In the genomic region with DNA sequence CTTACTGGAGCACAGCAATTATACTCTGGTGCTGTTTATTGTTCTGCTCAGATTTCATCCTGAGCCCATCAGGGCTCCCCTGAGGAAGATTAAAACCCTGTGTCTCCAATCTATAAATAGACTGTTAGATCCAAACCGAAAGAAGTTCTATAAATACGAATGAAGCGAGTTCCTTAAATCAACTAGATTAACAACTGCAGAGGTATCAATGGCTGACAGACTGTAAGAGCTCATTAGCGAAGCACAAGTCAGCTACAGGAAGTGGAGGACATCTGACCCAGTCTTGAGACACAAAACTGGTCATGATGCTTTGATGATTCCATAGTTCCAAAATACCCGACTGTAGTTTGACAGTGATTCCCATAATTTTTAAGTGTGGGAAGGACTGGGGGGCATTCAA, we compare ENCODE assay signal across 19 mouse cellular contexts. TPM values are rescaled to one million over a fixed set of nuclear protein-coding genes. Genes with fewer than 3 reads are reported as not detected.
DNase-seq lines count a peak whose midpoint lies in the region; ATAC-seq and TF ChIP-seq lines count a peak whose summit lies in the region.
"Had no signal": no experiment of that assay in that cellular context is flagged by ENCODE, and none has a peak within 500 bp of the region (broad histone marks: within the 10 kb centered on the region; RNA-seq: fewer than 3 reads in every experiment).

No protein-coding gene starts in this region.

- WGBS in heart, embryonic 13.5 days, result 26% methylated on average over 5 of the region's 5 CpGs
- 17% methylated on average over 5 of the region's 5 CpGs for WGBS in heart, adult 2 months
- WGBS in kidney, embryonic 16.5 days, result 15% methylated on average over 5 of the region's 5 CpGs
- 44% methylated on average over 5 of the region's 5 CpGs for WGBS in kidney, adult 2 months
- WGBS in macrophage (ENCODE audit: missing documents), result 30% methylated on average over 5 of the region's 5 CpGs

- H3K4me1 ChIP-seq in heart, embryonic 13.5 days, result peaks cover 27% of the 10 kb centered on the region
- peaks cover 5% of the 10 kb centered on the region; the same call in 1 of the 2 replicates for H3K4me1 ChIP-seq in heart, adult 2 months (ENCODE audit: control insufficient read depth, insufficient read depth, low read length)
- H3K4me1 ChIP-seq in kidney, embryonic 16.5 days (ENCODE audit: insufficient read depth, low read length), result peaks cover 13% of the 10 kb centered on the region
- H3K4me1 ChIP-seq in kidney, adult 2 months (ENCODE audit: control insufficient read depth, insufficient read depth, low read length), result no peaks in the 10 kb centered on the region

- H3K4me3 ChIP-seq in heart, embryonic 13.5 days, result no peak overlapping the region
- no peak overlapping the region for H3K4me3 ChIP-seq in heart, adult 2 months
- H3K4me3 ChIP-seq in kidney, embryonic 16.5 days (ENCODE audit: low read length), result no peak overlapping the region
- no peak overlapping the region for H3K4me3 ChIP-seq in kidney, adult 2 months (ENCODE audit: insufficient read depth, low read depth, low read length)
- H3K4me3 ChIP-seq in macrophage (ENCODE audit: inconsistent target), result no peak overlapping the region
- H3K4me3 ChIP-seq: erythroblast, embryonic 14.5 days; forebrain, embryonic 13.5 days; midbrain, embryonic 10.5 days had no signal

- peak overlapping the region; percentile 30; the same call in 1 of the 2 replicates for H3K27ac ChIP-seq in heart, embryonic 13.5 days (replicated peaks)
- no peak overlapping the region for H3K27ac ChIP-seq in heart, adult 2 months
- H3K27ac ChIP-seq in kidney, embryonic 16.5 days (ENCODE audit: low read length), result peak overlapping the region; percentile 32
- H3K27ac ChIP-seq in kidney, adult 2 months (ENCODE audit: insufficient read depth, low read depth, low read length), result no peak overlapping the region; the same call in 1 of the 2 replicates
- H3K27ac ChIP-seq in macrophage, result peak overlapping the region; percentile 35
- H3K27ac ChIP-seq: forebrain, embryonic 13.5 days; midbrain, embryonic 10.5 days; stomach, postnatal 0 days had no signal

- no peaks in the 10 kb centered on the region; the same call in 1 of the 2 replicates for H3K9me3 ChIP-seq in heart, embryonic 13.5 days
- no peaks in the 10 kb centered on the region for H3K9me3 ChIP-seq in kidney, embryonic 16.5 days (ENCODE audit: low read length)
- H3K9me3 ChIP-seq: midbrain, embryonic 10.5 days had no signal

- intact Hi-C loops in heart, adult 2 months (cut with DNase I), result no loop called here

- no peaks in the 10 kb centered on the region for H3K36me3 ChIP-seq in heart, embryonic 13.5 days
- H3K36me3 ChIP-seq in heart, adult 2 months (ENCODE audit: control insufficient read depth, insufficient read depth, low read length), result 0 out of 2 replicates have a peak, but pooled peaks cover 2% of the 10 kb centered on the region
- 0 out of 2 replicates have a peak, but pooled peaks cover 3% of the 10 kb centered on the region for H3K36me3 ChIP-seq in kidney, embryonic 16.5 days (ENCODE audit: insufficient read depth, low read length)
- no peaks in the 10 kb centered on the region for H3K36me3 ChIP-seq in kidney, adult 2 months (ENCODE audit: control insufficient read depth, insufficient read depth, low read length)
- no peaks in the 10 kb centered on the region for H3K36me3 ChIP-seq in macrophage (ENCODE audit: inconsistent target)
- H3K36me3 ChIP-seq: midbrain, embryonic 10.5 days had no signal

- DNase-seq in heart, adult 2 months, result no peak
- no peak for DNase-seq in kidney, adult 2 months
- DNase-seq in skeletal muscle tissue, adult 2 months (ENCODE audit: low read depth, low spot score), result peak; percentile 49
- DNase-seq in retina, postnatal 1 day, result no peak
- DNase-seq: cerebellum, adult 2 months; gastrocnemius, postnatal 25 days; lung, adult 18-20 months; lung, postnatal 14 days; right cerebral cortex, postnatal 4 days had no signal

- no peaks in the 10 kb centered on the region for H3K27me3 ChIP-seq in heart, embryonic 13.5 days (replicated peaks)
- H3K27me3 ChIP-seq in heart, adult 2 months (ENCODE audit: control insufficient read depth, insufficient read depth, low read length), result no peaks in the 10 kb centered on the region
- H3K27me3 ChIP-seq in kidney, embryonic 16.5 days (ENCODE audit: insufficient read depth, low read length), result no peaks in the 10 kb centered on the region
- H3K27me3 ChIP-seq in kidney, adult 2 months (replicated peaks; ENCODE audit: control insufficient read depth, insufficient read depth, low read length), result no peaks in the 10 kb centered on the region
- H3K27me3 ChIP-seq: forebrain, embryonic 13.5 days had no signal

- H3K4me2 ChIP-seq in heart, embryonic 13.5 days, result peak overlapping the region; percentile 37
- no peak overlapping the region for H3K4me2 ChIP-seq in kidney, embryonic 16.5 days (replicated peaks; ENCODE audit: low read depth, low read length)
- H3K4me2 ChIP-seq: forebrain, embryonic 13.5 days; liver, embryonic 11.5 days had no signal

- H3K9ac ChIP-seq in heart, embryonic 13.5 days, result no peak overlapping the region
- no peak overlapping the region for H3K9ac ChIP-seq in heart, adult 2 months (ENCODE audit: low read depth, low read length)
- no peak overlapping the region for H3K9ac ChIP-seq in kidney, embryonic 16.5 days (replicated peaks; ENCODE audit: low read length)
- H3K9ac ChIP-seq: forebrain, embryonic 13.5 days had no signal

- ATAC-seq in heart, embryonic 13.5 days (ENCODE audit: extremely low read depth, insufficient number of reproducible peaks, low FRiP score, low TSS enrichment), result no peak
- 0 out of 2 replicates have a peak, but pooled peaks have one; percentile 20 for ATAC-seq in kidney, embryonic 16.5 days (ENCODE audit: low FRiP score, low TSS enrichment)
- ATAC-seq: forebrain, embryonic 13.5 days; hindbrain, embryonic 16.5 days; intestine, embryonic 16.5 days had no signal

- TF ChIP-seq EP300 in heart, adult 2 months (IDR thresholded peaks at IDR 0.05; ENCODE audit: insufficient read depth, low read depth, low read length), result no peak

- TF ChIP-seq CTCF in heart, adult 2 months (IDR thresholded peaks at IDR 0.05), result no peak
- no peak for TF ChIP-seq CTCF in kidney, adult 2 months (conservative IDR thresholded peaks at IDR 0.05; ENCODE audit: insufficient read depth, insufficient read length, low read depth, low read length)

- no peaks in the 10 kb centered on the region for H3K79me2 ChIP-seq in heart, adult 2 months (replicated peaks; ENCODE audit: control insufficient read depth, insufficient read depth, low read length)
- H3K79me2 ChIP-seq in macrophage (ENCODE audit: inconsistent target), result no peaks in the 10 kb centered on the region

- TF ChIP-seq POLR2A in heart, adult 2 months (IDR thresholded peaks at IDR 0.05; ENCODE audit: insufficient read depth, low read depth, low read length), result no peak
- no peak for TF ChIP-seq POLR2A in kidney, adult 2 months (IDR thresholded peaks at IDR 0.05; ENCODE audit: low read depth, low read length)

RNA-seq across cellular contexts. Expression of a gene that starts 29.9 kb away (rescaled TPM):
- 9.6 and 9.7 TPM in 2 replicates for polyA plus RNA-seq in heart, embryonic 13.5 days (2015; fragmentation: Nextera tagmentation; extraction: Ambion mirVana)
- total RNA-seq in heart, adult 2 months (2021), result 1 to 10 TPM; 7.6 to 8.1 TPM
- polyA plus RNA-seq in heart, adult 2 months (2012; rRNA removed), result 2.7 and 4.2 TPM in 2 replicates
- polyA plus RNA-seq in kidney, embryonic 16.5 days (2015; fragmentation: Nextera tagmentation; extraction: Ambion mirVana), result 20.2 and 21.4 TPM in 2 replicates
- polyA plus RNA-seq in kidney, adult 2 months (2012; rRNA removed), result 4.0 and 5.2 TPM in 2 replicates
- total RNA-seq in macrophage (2018; cell fraction: chromatin; rRNA removed), result 100 to 1,000 TPM in 4 of 26 experiments, 10 to 100 TPM in 22; 19.4 to 132 (median 49.4) TPM
- 10 to 100 TPM in 6 of 26 experiments, 1 to 10 TPM in 20; 4.7 to 11.6 (median 8.5) TPM for total RNA-seq in macrophage (2018; cell fraction: cytosol; rRNA removed)
- total RNA-seq in macrophage (2018; cell fraction: nucleus; rRNA removed), result 100 to 1,000 TPM in 1 of 26 experiments, 10 to 100 TPM in 24, 1 to 10 TPM in 1; 6.6 to 107 (median 32.7) TPM
- polyA plus RNA-seq in macrophage (2018), result 3.7 to 6.1 TPM (median 5.1 TPM) in 3 replicates

RNA-seq across cellular contexts. Expression of a gene that starts 58.1 kb away (rescaled TPM):
- polyA plus RNA-seq in heart, embryonic 13.5 days (2015; fragmentation: Nextera tagmentation; extraction: Ambion mirVana), result 20.2 and 24.8 TPM in 2 replicates
- total RNA-seq in heart, adult 2 months (2021), result 10 to 100 TPM; 51.3 to 58.3 TPM
- 19.2 and 33.6 TPM in 2 replicates for polyA plus RNA-seq in heart, adult 2 months (2012; rRNA removed)
- polyA plus RNA-seq in kidney, embryonic 16.5 days (2015; fragmentation: Nextera tagmentation; extraction: Ambion mirVana), result 27.1 and 38.0 TPM in 2 replicates
- polyA plus RNA-seq in kidney, adult 2 months (2012; rRNA removed), result 14.9 and 18.8 TPM in 2 replicates
- total RNA-seq in macrophage (2018; cell fraction: chromatin; rRNA removed), result 10 to 100 TPM in 11 of 26 experiments, 1 to 10 TPM in 14, under 1 TPM in 1; 0.76 to 31.6 (median 9.5) TPM
- total RNA-seq in macrophage (2018; cell fraction: cytosol; rRNA removed), result 10 to 100 TPM in 12 of 26 experiments, 1 to 10 TPM in 14; 6.2 to 17.5 (median 8.8) TPM
- 10 to 100 TPM in 8 of 26 experiments, 1 to 10 TPM in 18; 2.6 to 18.3 (median 8.0) TPM for total RNA-seq in macrophage (2018; cell fraction: nucleus; rRNA removed)
- polyA plus RNA-seq in macrophage (2018), result 15.8 to 18.1 TPM (median 16.3 TPM) in 3 replicates

RNA-seq across cellular contexts. Expression of a gene that starts 58.2 kb away (rescaled TPM):
- polyA plus RNA-seq in heart, embryonic 13.5 days (2015; fragmentation: Nextera tagmentation; extraction: Ambion mirVana), result 16.0 and 16.6 TPM in 2 replicates
- total RNA-seq in heart, adult 2 months (2021), result 10 to 100 TPM; 46.7 to 48.8 TPM
- 23.4 and 45.9 TPM in 2 replicates for polyA plus RNA-seq in heart, adult 2 months (2012; rRNA removed)
- 16.3 and 16.5 TPM in 2 replicates for polyA plus RNA-seq in kidney, embryonic 16.5 days (2015; fragmentation: Nextera tagmentation; extraction: Ambion mirVana)
- polyA plus RNA-seq in kidney, adult 2 months (2012; rRNA removed), result 11.1 and 11.6 TPM in 2 replicates
- 10 to 100 TPM in 20 of 26 experiments, 1 to 10 TPM in 6; 3.1 to 52.1 (median 33.1) TPM for total RNA-seq in macrophage (2018; cell fraction: chromatin; rRNA removed)
- 10 to 100 TPM in 5 of 26 experiments, 1 to 10 TPM in 21; 2.6 to 11.7 (median 9.1) TPM for total RNA-seq in macrophage (2018; cell fraction: cytosol; rRNA removed)
- 10 to 100 TPM in 21 of 26 experiments, 1 to 10 TPM in 5; 3.2 to 35.8 (median 24.2) TPM for total RNA-seq in macrophage (2018; cell fraction: nucleus; rRNA removed)
- 6.0 to 6.8 TPM (median 6.3 TPM) in 3 replicates for polyA plus RNA-seq in macrophage (2018)

Comparison
In these comparisons a context has a peak if more than half of its experiments do, and no peak if none do; other contexts are left out.
1. H3K27ac ChIP-seq: peak in heart, embryonic 13.5 days (single experiment), kidney, embryonic 16.5 days (single experiment) and macrophage (single experiment); none in heart, adult 2 months (single experiment) and kidney, adult 2 months (single experiment).